Mouse (Mus musculus): ENCODE measurements around the gene Gm10553.
"Not testable (repeated sequence)": the region's sequence is repeated elsewhere in the genome, so short reads cannot be mapped to it uniquely, and the experiment has no call there.

DNA sequence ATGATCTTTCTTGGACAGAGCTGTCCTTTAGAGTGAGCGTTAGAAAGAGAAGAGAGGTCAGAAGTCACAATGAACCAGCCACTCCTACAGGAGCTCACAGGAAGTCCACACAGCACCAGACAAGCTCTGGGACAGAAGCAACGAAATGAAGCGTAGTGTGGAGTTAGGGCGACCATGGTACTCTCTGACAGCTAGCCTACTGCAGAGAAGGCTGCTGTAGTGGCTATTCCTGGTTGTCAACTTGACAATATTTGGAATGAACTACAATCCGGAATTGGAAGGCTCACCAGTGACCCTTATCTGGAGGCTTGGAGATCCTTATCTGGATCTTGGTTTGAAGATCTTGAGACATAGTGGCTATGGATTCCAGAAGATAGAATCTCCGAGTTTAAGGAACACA, 6.0 kb downstream of the Gm10553 start:
- not testable (repeated sequence) for TF ChIP-seq GATA1 (IDR thresholded peaks at IDR 0.05; ENCODE audit: borderline replicate concordance, low read length); FLI1 (IDR thresholded peaks at IDR 0.05; ENCODE audit: low read length)
